Mouse (Mus musculus) spleen, postnatal 4 days (tissue): ENCODE measurements around the gene Hsd17b3.
"Not testable (repeated sequence)": the region's sequence is repeated elsewhere in the genome, so short reads cannot be mapped to it uniquely, and the experiment has no call there.

Experiments
- DNase-seq, 2 experiments: peaks; one replicate each; pipeline ENCODE4 v3.0.0; 2022; ENCODE audit warnings: low spot score in 2 of 2

The Hsd17b3 gene

DNA sequence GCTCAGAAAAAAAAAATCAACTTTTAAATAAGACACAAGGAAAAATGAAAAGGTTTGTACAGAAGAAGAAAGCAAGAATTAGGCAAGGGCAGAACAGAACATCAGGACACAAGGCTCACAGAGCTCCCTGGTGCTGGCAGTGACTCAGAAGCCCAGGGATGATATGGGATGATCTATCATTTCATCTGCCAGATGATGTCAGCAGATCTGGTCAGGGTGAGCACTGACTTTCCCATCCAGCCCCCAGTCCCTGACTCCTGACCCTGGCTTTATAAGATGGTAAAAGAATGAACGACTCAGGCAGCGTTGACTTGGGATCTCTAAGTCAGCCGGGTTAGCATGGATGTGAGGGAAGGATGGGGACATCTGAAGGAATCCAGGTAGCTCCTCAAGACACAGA, 5.7 kb downstream of the Hsd17b3 start:
- no peak for DNase-seq

DNA sequence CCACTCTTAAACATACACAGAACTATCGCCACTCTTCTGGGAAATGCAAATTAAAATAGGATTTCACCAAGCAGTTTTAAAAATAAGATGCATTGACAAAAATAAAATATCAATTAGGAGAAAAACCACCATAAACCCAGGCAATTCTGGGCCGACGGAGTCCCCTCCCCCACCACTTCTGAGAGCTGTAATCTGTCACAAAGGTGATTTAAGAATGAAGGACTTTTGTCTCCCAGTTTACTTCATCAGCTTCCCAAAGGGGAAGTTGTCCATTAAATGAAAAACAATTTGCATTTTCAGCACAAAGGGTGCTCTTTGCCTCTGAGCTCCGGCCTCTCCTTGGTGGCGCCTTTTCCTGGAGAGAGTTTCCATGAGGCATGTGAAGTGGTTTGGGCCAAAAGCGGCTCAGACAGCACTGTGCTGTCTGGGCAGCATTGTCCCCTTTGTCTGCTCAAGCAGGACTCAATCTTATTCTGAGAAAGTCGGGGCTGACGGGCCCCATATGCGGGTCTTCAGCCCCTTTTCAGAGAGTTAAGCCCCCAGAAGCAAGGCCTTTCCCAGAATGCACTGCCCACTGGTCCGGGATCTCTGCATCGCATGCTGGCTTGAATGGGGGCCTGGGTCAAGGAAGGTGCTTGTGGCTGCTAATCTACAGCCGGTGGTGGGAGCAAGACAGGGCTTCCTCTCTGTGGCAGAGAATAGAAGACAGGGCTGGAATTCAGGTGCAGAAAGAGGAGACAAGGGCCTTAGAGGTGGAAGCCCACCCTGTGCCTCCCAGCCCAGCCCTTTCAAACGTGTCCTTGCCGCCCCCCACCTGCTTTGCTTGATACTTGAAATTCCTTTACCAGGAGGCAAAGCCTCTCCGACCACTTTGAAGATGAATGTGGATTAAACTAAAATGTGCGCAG, 7.8 kb downstream of the Hsd17b3 start:
- no peak for DNase-seq

DNA sequence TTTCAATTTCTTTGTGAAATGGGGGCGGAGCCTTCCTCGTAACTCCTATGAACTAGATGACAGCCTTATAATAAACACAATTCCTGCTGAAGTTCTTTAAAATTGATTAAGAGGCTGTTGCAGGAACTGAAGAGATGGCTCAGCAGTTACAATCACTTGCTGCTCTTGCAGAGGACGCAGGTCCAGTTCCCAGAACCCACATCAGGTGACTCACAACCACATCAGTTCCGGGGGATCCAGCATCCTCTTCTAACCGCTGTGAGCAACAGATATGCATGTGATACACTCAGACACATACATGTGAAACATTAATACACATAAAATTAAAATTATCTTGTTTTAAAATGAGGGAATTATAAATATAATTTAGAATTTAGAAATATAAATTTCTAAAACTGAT, 11.4 kb downstream of the Hsd17b3 start:
- DNase-seq: no peak

DNA sequence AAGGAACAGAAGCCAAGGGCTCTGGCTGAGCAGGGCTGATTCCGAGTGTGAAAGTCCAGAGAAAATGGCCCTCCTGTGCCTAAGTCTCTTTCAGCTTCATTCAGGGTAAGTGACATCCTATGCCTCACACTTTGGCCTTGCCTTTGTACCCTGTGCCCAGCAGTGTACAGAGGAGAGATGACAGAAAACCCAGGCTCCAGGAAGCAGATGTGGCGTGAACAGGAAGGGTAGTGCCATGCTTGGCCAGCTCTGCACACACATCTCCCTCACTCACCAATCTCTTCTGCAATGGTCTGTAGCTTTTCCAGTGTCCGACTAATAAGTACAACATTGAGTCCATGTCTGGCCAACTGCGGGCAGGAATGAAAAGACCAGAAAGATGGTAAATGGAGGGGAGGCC, 13.0 kb downstream of the Hsd17b3 start:
- DNase-seq: no peak

DNA sequence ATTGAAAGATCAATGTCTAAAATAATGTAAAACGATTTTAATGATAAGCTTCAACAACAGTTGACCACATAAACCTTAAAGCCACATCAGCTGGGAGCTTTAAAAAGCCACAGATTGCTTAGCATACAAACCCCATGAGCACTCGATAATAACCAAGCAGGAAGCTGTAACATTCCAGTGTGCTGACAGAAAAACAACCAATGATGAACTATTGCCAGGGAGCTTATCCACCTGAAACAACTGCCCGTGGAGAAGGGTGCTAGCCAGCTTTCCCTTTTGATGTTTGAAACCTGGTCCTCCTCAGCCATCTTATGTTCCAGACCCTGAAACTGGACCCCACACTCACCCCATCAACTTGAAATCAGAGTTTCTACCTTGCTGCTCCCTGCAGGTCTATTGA, 22.4 kb downstream of the Hsd17b3 start:
- DNase-seq: no peak

DNA sequence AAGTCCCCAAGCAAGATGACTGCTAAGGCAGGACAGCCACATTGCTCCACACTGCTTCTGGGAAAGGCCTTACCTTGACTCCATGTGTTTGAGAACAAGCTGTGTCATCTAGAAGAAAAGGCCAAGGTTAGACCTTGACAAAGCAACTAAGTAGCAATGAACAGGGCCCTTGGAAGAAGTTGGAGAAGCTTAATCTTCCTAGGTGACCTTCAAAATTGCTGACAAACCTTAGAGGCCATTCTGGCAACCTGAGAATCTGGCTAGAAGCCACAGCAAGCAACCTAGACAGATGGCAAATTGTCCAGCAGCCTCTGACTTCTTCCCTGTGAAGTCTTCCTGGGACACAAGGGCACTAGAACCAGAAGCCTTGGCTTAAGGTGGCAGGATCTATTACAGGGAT, 24.8 kb downstream of the Hsd17b3 start:
- no peak for DNase-seq

DNA sequence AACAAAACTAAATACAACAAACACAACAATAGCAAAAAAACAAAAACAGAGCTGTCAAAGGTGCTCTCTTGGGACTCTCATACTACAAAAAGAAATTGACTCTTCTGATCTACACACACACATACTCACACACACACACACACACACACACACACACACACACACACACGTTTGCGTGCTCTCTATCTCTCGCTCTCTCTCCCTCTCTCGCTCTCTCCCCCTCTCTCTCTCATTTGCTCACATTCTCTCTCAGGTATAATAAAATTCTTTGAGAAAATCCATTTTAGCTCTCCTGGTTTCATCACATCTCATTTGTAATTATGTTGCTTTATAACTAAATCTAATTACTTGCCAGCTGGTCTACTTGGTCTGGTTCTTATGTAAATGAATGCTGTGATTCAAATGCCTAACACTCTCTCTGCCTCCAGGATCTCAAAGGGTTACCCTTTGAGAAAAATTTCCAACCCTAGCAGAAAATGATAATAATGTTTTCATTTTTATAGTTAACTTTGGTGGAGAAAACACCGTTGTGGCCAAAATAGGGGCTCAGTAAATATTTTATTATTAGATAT, 28.0 kb downstream of the Hsd17b3 start:
- no peak for DNase-seq

DNA sequence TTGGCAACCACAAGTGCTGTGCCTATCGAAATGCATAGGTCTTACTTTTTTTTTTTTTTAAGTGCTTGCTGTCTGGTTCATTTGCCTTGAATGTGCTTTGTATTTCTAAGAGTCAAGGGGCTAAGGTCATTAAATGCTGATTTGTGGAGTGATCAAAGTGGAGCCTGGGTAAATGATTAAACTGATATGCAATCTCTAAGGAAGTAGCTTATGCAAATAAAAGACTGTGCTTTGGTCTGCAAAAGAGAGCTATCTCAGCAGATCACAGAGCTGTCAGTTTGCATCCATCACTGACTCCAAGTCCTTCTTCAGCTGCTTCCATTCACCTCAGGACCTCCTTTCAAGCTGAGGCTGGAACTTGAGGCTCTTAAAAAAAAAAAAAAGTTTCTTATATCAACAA, 35.1 kb downstream of the Hsd17b3 start:
- DNase-seq: no peak

DNA sequence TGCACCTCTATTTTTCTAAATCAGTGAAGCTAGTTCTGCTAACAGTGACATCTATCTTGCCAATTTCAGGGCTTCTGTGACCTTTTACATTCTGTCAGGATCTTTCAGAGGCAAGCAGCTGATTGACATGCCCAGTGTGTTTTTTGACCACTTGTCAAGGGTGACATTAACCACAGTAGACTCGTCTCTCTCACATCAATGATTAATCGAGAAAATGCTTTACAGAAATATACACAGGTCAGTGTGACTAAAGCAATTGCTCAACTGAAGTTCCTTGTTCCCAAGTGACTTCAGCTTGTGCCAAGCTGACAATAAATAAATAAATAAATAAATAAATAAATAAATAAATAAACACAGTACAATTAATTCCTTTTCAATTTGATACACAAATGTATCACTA, 36.7 kb downstream of the Hsd17b3 start:
- not testable (repeated sequence) for DNase-seq

DNA sequence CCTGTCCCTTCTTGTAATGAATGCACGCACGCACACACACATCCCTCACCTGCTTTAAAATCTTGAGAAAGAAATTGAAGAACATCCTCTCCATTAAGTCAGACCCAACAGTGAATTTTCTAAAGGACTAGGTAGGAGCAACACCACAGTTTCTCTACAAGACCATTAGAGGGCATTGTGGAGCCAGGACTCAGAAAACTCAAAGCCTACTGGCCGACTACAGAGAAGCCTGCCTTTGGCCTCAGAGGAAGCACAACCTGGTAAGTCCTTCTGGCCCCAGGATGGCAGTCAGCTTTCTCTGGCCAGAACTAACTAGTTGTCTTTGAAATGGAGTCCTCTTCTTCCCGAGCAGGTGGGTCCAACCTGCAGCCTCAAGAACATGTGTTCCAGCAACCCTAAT, 38.1 kb downstream of the Hsd17b3 start:
- no peak for DNase-seq

DNA sequence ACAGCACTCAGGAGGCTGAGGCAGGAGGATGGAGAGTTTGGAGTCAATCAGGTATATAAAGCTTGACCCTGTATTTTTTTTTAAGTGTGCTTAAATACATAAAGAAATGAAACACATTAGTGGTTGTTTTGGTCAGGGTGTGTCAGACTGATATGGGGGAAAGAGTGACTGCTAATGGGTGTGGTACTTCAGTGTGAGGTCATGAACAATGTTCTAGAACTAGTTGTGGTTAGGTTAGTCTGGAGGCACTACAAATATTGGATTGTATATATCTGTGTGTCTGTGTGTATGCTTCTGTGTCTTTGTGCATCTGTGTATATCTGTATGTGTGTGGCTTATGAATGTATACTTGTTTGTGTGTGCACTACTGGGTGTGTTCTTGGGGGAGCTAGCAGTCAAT, 39.5 kb downstream of the Hsd17b3 start:
- DNase-seq: no peak

DNA sequence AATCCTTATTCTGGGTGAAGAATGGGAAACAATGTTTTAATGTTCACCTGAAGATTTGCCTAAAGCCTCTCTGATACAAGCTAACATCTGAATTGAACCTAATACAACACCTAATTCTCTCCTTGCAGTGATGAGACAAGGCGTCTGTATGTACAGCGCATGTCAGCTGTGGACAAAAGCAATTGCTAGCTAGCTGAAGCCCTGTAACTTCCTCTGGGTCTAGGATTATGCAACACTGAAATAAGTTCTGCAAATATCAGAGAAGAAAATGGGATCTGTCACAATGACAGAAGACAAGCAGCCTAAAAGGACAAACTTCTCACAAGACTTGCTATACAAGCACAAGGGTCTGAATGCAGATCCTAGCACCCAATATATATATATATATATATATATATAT, 40.6 kb downstream of the Hsd17b3 start:
- DNase-seq: no peak

DNA sequence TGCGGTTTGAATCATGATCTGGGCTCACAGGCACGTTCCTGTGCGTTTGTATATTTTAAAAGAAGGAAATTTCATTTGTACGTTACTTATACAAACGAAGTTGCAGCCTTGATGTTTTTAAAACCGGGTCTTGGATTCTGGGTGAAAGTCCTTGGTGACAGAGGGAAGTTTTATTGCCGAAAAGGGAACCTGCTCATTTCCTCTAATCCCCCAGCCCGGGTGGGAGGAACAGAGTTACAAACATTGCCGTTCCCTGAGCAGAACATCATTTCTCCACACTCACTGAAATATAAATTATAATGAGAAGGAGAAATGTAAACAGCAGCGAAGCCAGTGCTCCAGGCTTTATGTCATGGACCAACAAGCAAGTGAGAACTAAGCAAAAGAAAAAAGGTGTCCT, 49.1 kb downstream of the Hsd17b3 start:
- DNase-seq: no peak

DNA sequence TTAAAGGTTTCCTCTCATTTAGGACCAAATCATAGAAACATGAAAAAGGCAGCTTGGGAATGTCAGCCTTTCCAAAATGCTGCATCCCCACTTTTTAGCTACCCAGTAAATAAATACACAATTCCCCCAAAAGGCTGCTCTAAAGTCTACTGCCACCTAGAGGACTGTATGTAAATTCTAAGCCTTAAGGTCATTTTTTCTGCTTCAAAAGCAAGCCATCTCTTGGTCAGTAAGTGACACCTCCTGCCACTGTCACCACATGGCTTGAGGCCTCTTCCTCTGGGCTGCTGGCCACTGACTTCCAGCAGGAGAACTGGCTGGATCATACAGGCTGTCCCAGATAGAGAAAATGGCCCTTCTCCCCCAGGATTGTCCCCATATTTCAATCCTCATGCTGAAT, 50.9 kb downstream of the Hsd17b3 start:
- no peak for DNase-seq

DNA sequence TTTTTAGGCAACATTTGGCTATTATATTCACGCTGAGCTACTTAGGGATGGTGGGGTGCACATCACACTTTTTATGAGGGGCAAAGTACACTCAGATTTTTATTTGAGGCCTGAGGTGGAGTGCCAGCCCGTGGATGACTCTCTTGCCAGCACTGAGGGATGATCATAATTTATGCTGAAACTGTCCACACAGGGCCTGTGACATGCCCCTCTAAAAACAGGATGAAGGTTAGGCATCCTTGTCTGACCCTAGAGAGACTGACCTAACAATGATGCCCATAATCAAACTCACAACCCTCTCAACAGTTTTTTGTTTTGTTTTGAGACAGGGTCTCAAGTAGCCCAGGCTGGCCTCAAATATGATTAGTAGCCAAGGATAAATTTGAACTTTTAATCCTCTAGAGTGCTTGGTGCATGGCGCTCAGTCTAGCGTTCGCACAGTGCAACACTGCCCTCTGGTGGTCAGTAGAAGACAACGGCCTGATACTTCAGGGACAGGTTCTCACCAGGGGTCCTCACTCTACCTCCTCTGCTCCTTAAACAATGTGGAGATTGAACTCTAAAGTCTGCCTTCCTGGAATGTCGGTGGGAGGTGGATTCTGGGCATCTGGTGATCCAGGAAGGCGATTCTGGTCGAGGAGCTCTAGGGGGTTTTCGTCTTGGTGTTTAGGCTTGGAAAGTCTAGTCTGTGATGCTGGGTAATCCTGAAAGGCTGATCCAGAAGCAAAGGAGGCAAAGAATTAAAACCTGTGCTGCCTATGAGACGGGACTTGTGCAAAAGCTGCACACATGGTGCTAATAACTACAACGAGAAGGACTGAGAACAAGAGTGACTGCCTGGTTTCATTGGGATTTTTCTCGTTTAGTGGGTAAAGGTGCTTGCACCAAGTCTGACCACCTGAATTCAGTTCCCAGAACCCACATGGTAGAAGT, 52.7 kb downstream of the Hsd17b3 start:
- DNase-seq: peak; percentile 50 to 81

DNA sequence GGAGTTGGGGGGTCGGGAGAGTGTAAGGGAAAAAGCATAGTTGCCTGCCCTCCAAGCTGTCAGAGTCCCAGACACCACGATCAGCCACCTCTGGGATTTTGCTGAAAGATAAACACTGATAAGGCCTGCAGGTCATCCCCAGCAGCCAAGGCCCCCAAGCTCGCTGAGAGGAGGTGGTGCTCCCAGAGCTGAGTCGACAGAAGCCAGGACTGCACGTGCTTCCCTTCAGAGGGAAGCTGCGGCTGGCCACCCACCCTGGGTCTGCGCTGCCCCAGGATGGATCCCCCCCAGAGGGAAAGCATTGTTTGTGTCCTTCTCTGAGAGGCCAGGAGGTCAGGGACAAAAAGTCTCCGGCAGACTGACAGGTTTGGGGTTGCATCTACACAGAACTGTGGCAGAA, 54.0 kb downstream of the Hsd17b3 start:
- no peak for DNase-seq

DNA sequence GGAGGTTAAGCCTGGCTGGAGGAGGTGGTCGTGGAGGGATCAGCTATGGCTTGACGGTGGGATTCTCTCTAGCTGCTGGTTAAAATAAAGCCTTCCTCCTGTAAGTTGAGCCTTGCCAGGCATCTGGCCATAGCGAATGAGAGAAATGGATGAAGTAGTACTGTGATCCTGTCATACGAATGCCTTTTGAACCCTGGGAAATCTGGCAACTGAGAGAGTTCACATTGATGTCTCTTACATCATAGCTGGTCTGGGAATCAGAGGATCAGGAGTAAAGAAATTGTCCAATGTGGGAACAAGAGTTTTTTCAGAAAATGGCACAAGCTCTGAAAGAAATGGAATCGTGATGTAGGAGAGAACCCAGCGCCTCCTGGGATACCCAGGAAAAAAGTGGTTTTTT, 55.1 kb downstream of the Hsd17b3 start:
- no peak for DNase-seq

DNA sequence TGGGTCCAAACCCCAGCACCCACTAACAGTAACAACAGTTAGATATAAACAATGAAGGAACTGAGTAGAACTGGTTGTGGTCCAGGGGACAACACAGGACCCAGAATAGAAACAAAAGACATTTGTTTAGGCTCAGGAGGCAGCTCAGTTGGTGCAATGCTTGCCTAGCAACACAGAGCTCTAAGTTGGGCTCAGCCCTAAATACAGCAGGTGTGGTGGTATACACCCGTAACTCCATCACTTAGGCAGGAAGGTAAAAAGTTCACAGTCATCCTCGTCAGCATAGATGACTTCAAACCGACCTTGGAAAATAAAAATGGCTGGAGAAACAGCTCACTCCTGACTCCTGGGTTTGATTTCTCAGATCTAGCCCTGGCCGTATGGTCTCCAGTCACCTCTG, 55.8 kb downstream of the Hsd17b3 start:
- no peak for DNase-seq

DNA sequence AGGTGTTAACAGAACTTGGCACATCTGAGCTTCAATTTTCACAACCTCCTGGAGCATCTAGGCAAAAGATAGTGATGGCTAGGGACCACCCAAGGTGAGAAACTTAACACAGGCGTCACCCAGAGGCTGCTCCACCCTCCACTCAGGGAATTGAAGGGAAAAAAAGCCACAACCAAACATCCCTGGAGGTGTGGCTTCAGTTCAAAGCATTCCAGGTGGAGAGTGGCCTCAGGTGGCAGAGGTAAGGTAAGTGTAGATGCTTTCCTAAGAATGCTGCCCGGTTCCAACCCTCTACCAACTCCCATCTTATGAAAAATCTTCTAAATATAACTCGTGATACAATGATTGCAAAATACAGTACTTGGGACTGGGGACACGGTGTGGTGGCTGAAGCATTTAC, 57.8 kb downstream of the Hsd17b3 start:
- DNase-seq: no peak

DNA sequence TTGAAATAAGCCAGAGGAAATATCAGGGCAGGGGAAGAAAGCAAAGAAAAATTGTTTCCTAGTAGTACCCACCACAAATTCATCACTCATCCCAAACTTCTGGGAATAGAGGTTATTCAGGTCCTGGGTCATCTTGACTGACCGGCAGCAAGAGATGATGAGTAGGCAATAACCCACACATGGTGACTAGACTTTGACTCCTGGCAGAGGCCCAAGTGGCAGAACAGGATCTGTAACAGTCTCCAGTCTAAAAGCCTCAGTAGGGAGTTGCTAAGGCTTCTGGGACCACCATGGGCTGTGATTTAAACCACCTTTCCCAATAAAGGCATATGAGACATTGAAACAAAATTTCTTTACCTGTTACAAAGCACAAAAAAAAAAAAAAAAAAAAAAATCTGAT, 58.2 kb downstream of the Hsd17b3 start:
- no peak for DNase-seq

DNA sequence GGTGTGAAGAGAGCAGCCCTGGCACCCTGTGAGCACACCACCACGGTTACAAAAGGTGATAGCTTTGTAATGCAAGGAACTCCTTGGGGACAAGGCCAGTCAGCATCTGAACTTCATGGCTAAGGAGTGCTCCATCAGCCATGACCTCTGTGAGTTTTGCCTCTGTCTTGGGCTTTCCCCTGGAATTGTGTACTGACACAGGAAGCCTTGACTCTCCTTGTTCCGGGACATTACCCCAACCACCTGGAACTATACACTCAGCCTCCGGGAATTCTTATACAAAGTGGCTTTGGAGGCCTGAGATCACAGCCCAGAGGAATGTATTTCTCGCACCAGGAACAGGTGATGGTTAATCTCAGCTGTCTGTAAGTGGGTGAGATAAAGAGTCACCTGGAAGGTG, 64.2 kb downstream of the Hsd17b3 start:
- DNase-seq: no peak

DNA sequence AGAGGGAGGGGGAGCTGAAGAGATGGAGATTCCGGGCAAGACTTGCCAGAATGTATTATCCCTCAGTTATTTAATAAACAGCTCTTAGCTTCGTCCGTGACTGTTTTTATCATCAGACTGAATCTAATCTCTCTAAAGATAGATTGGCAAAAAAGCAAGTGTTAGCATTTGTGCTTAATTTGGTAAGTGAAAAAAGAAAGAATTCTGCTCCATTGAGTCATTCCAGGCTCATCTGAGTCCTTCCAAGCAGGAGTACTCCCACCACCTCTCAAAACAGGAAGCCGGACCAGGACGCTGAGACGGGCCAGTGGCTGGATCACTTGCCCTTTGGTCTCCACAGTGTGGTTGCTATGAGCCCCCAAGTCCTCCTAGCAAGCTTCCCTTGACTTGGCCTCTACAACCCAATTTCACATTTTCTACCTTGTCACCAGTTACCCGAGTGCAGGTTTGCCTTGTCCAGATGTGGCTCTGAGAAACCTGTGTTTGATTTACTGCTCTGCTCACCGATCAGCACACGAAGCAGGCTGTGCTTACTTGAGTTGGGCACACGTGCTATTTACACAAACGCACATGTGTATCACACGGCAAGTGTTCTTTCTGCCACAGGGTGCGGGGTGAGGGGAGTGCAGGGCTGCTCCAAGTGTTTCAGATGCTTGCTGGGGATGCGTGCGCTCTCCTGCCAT, 66.1 kb downstream of the Hsd17b3 start:
- no peak for DNase-seq
